Comparison of ENCODE assay signal across 12 mouse cellular contexts in genomic region chr10:92333869-92334268, GRCm38 (mm10).
DNase-seq lines count a peak whose midpoint lies in the region; ATAC-seq and TF ChIP-seq lines count a peak whose summit lies in the region.
"Had no signal": no experiment of that assay in that cellular context is flagged by ENCODE, and none has a peak within 500 bp of the region (broad histone marks: within the 10 kb centered on the region; RNA-seq: fewer than 3 reads in every experiment).

No protein-coding gene starts in this region.

- H3K9me3 ChIP-seq in kidney, embryonic 16.5 days (ENCODE audit: low read length), result no peaks in the 10 kb centered on the region
- no peaks in the 10 kb centered on the region for H3K9me3 ChIP-seq in embryonic facial prominence, embryonic 11.5 days (replicated peaks; ENCODE audit: control insufficient read depth, low read length)
- no peaks in the 10 kb centered on the region for H3K9me3 ChIP-seq in forebrain, embryonic 16.5 days (ENCODE audit: control insufficient read depth, low read length)
- H3K9me3 ChIP-seq in midbrain, embryonic 14.5 days (ENCODE audit: control insufficient read depth, low read length), result no peaks in the 10 kb centered on the region
- H3K9me3 ChIP-seq: embryonic facial prominence, embryonic 15.5 days had no signal

- intact Hi-C loops in gastrocnemius, adult 2 months (cut with DNase I), result no loop called here

- no peaks in the 10 kb centered on the region for H3K27me3 ChIP-seq in kidney, embryonic 16.5 days (ENCODE audit: insufficient read depth, low read length)
- no peaks in the 10 kb centered on the region for H3K27me3 ChIP-seq in embryonic facial prominence, embryonic 11.5 days (ENCODE audit: control insufficient read depth, insufficient read depth, low read length)
- no peaks in the 10 kb centered on the region for H3K27me3 ChIP-seq in forebrain, embryonic 16.5 days (replicated peaks; ENCODE audit: control insufficient read depth, insufficient read depth, low read length)
- H3K27me3 ChIP-seq in midbrain, embryonic 14.5 days (ENCODE audit: control insufficient read depth, insufficient read depth, low read length), result no peaks in the 10 kb centered on the region
- H3K27me3 ChIP-seq: embryonic facial prominence, embryonic 15.5 days had no signal

- 52% methylated on average over 6 of the region's 6 CpGs for WGBS in kidney, embryonic 16.5 days
- WGBS in embryonic facial prominence, embryonic 11.5 days, result 41% methylated on average over 6 of the region's 6 CpGs
- 20% methylated on average over 6 of the region's 6 CpGs for WGBS in forebrain, embryonic 16.5 days
- WGBS in midbrain, embryonic 14.5 days, result 33% methylated on average over 6 of the region's 6 CpGs

- H3K36me3 ChIP-seq in kidney, embryonic 16.5 days (ENCODE audit: insufficient read depth, low read length), result no peaks in the 10 kb centered on the region
- H3K36me3 ChIP-seq in embryonic facial prominence, embryonic 11.5 days (replicated peaks; ENCODE audit: control insufficient read depth, insufficient read depth, low read depth, low read length), result no peaks in the 10 kb centered on the region
- H3K36me3 ChIP-seq in forebrain, embryonic 16.5 days (ENCODE audit: control insufficient read depth, insufficient read depth), result no peaks in the 10 kb centered on the region
- H3K36me3 ChIP-seq in midbrain, embryonic 14.5 days (ENCODE audit: control insufficient read depth, insufficient read depth, low read length), result no peaks in the 10 kb centered on the region
- H3K36me3 ChIP-seq: embryonic facial prominence, embryonic 15.5 days had no signal

- no peak for ATAC-seq in kidney, embryonic 16.5 days (ENCODE audit: low FRiP score, low TSS enrichment)
- no peak for ATAC-seq in embryonic facial prominence, embryonic 11.5 days (replicated peaks; ENCODE audit: insufficient number of reproducible peaks, low FRiP score, low TSS enrichment, low read depth)
- ATAC-seq in forebrain, embryonic 16.5 days, result no peak
- ATAC-seq in midbrain, embryonic 14.5 days (ENCODE audit: low FRiP score, low TSS enrichment), result no peak

- H3K27ac ChIP-seq in kidney, embryonic 16.5 days (ENCODE audit: low read length), result no peak overlapping the region
- no peak overlapping the region for H3K27ac ChIP-seq in embryonic facial prominence, embryonic 11.5 days (replicated peaks; ENCODE audit: low read depth, low read length)
- H3K27ac ChIP-seq in forebrain, embryonic 16.5 days (ENCODE audit: low read length), result peak overlapping the region; percentile 56
- 0 out of 2 replicates have a peak overlapping the region, but pooled peaks have one; percentile 71 for H3K27ac ChIP-seq in midbrain, embryonic 14.5 days (replicated peaks; ENCODE audit: low read depth, low read length)
- no peak overlapping the region for H3K27ac ChIP-seq in gastrocnemius, adult 2 months
- H3K27ac ChIP-seq: embryonic facial prominence, embryonic 15.5 days; kidney, postnatal 0 days had no signal

- peak; percentile 17 for DNase-seq in kidney, postnatal 14 days
- DNase-seq in embryonic facial prominence, embryonic 11.5 days (ENCODE audit: low spot score), result peak; percentile 24
- no peak for DNase-seq in midbrain, embryonic 14.5 days
- no peak for DNase-seq in gastrocnemius, adult 2 months
- no peak for DNase-seq in right cerebral cortex, postnatal 4 days
- DNase-seq: adrenal gland, postnatal 25 days; cerebellum, adult 8-10 months; thymus, postnatal 36 days had no signal

- peaks cover 9% of the 10 kb centered on the region; the same call in 1 of the 2 replicates for H3K4me1 ChIP-seq in kidney, embryonic 16.5 days (ENCODE audit: insufficient read depth, low read length)
- no peaks in the 10 kb centered on the region for H3K4me1 ChIP-seq in embryonic facial prominence, embryonic 11.5 days (ENCODE audit: control insufficient read depth, insufficient read depth, low read length)
- peaks cover 22% of the 10 kb centered on the region for H3K4me1 ChIP-seq in forebrain, embryonic 16.5 days (replicated peaks; ENCODE audit: control insufficient read depth, insufficient read depth, low read length)
- H3K4me1 ChIP-seq in midbrain, embryonic 14.5 days (ENCODE audit: control insufficient read depth, insufficient read depth, low read length), result peaks cover 18% of the 10 kb centered on the region

- no peak for TF ChIP-seq CTCF in gastrocnemius, adult 2 months (IDR thresholded peaks at IDR 0.05)

- no peak overlapping the region for H3K4me2 ChIP-seq in kidney, embryonic 16.5 days (replicated peaks; ENCODE audit: low read depth, low read length)
- no peak overlapping the region for H3K4me2 ChIP-seq in embryonic facial prominence, embryonic 11.5 days (ENCODE audit: low read depth, low read length)
- no peak overlapping the region for H3K4me2 ChIP-seq in forebrain, embryonic 16.5 days (ENCODE audit: low read length)
- H3K4me2 ChIP-seq in midbrain, embryonic 14.5 days (ENCODE audit: low read length), result no peak overlapping the region
- H3K4me2 ChIP-seq: embryonic facial prominence, embryonic 15.5 days had no signal

- H3K4me3 ChIP-seq in kidney, embryonic 16.5 days (ENCODE audit: low read length), result no peak overlapping the region
- no peak overlapping the region for H3K4me3 ChIP-seq in embryonic facial prominence, embryonic 11.5 days (ENCODE audit: low read depth, low read length)
- H3K4me3 ChIP-seq in forebrain, embryonic 16.5 days (replicated peaks; ENCODE audit: low read length), result no peak overlapping the region
- no peak overlapping the region for H3K4me3 ChIP-seq in midbrain, embryonic 14.5 days (replicated peaks; ENCODE audit: low read depth, low read length)
- H3K4me3 ChIP-seq in gastrocnemius, adult 2 months, result no peak overlapping the region
- H3K4me3 ChIP-seq: embryonic facial prominence, embryonic 15.5 days had no signal

- H3K9ac ChIP-seq in kidney, embryonic 16.5 days (replicated peaks; ENCODE audit: low read length), result no peak overlapping the region
- H3K9ac ChIP-seq in embryonic facial prominence, embryonic 11.5 days (replicated peaks; ENCODE audit: low read length), result no peak overlapping the region
- no peak overlapping the region for H3K9ac ChIP-seq in forebrain, embryonic 16.5 days (replicated peaks; ENCODE audit: low read depth, low read length)
- no peak overlapping the region for H3K9ac ChIP-seq in midbrain, embryonic 14.5 days (replicated peaks; ENCODE audit: low read length)
- H3K9ac ChIP-seq: embryonic facial prominence, embryonic 15.5 days had no signal

Comparison
In these comparisons a context has a peak if more than half of its experiments do, and no peak if none do; other contexts are left out.
1. DNase-seq: peak in kidney, postnatal 14 days (single experiment) and embryonic facial prominence, embryonic 11.5 days (single experiment); none in midbrain, embryonic 14.5 days (single experiment), gastrocnemius, adult 2 months (single experiment) and right cerebral cortex, postnatal 4 days (single experiment).
2. H3K27ac ChIP-seq: peak in forebrain, embryonic 16.5 days (single experiment) and midbrain, embryonic 14.5 days (single experiment); none in kidney, embryonic 16.5 days (single experiment), embryonic facial prominence, embryonic 11.5 days (single experiment) and gastrocnemius, adult 2 months (single experiment).